Mouse (Mus musculus) CD8-positive naive resting alpha-beta T cell, adult 2 months (primary cell): ENCODE data around the gene Nrros.

Experiments
- DNase-seq, 2 experiments: peaks; one replicate each; pipeline ENCODE4 v3.0.0; 2022; ENCODE audit warnings: low read depth in 2 of 2, low spot score in 2 of 2

The Nrros gene

DNA sequence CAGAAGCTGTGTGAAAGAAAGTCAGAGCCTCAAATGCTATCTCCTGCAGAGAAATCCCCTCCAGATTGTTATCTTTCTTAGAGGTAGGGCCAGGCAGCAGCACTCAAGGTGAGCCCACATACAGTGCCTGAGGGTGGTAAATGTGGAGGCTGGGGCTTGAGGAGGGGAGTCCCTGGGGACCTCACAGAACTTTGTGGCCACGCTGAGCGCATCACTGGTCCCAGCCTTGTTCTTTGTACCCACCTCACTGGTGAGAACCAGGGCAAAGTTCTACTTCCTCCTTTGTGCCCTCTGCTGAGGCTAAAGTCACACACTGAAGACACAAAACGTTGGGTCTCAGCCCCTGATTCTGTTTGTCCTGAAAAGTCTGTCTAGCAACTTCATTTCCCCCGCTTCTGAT lies 2.0 kb downstream of the Nrros start:
- DNase-seq = peak; percentile 52 to 62

- DNase-seq = no peak
Observed at GRCm38 (mm10) chr16:32160742-32161323, 4.6 kb downstream of the Nrros start.

- no peak for DNase-seq
Observed at GRCm38 (mm10) chr16:32158966-32159365, 6.4 kb downstream of the Nrros start.

DNA sequence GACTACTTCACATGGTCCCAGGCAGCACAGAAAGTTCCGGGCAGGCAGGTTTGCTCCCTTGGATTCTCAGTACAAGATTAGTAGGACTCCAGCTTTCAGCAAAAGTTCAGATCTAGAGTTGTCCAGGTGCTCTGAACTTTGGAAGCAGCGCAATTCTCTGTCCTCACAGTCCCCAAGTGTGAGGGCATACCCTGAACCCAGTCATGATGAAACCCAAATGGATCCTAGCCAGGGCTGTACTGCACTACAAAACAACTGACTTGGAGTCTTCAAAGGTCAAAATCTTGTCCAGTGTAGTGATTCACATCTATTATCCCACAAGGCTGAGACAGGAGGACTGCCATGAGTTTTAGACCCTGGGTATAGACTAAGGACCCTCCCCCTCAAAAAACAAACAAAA lies 8.0 kb downstream of the Nrros start:
- DNase-seq = no peak

GRCm38 (mm10) chr16:32156719-32157118 lies 8.7 kb downstream of the Nrros start:
- no peak for DNase-seq

DNA sequence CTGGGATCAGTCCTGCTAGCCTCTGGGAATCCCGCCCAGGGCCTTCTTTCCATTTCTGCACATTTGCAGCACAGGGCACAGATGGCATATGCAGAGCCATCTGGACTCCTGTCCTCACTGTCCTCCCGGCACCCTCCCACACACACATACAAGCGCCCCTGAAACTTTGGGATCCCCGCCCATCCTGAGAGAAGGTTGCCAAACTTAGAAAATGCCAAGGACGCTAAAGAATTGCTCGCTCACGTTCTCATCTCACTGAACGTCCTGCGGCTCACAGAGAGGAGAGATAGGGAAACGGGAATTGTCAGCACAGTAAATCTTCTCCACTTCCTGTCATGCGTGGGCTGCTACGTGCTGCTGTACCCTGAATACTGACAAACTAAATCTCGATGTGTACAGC lies 11.0 kb downstream of the Nrros start:
- DNase-seq = no peak

DNA sequence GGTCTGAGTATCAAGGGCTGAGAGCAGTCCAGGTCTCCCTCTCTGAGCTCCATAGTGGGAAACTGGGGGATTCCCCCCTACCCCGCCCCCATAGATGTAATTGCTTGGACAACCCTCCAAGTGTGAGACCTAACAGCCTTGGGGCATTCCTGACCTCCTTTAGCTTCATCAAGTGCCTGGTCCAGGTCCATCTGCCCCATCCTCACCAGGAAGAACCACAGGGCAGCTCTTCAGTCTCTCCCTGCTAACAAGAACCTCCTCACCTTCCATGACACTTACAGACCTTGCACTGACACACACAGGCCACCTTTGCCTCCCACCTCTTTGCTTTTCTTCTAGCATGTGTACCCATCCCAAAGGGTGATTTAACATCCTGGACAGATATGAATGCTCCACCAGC lies 11.4 kb downstream of the Nrros start:
- DNase-seq = no peak

GRCm38 (mm10) chr16:32147589-32148207 lies 17.7 kb downstream of the Nrros start:
- DNase-seq = no peak

DNA sequence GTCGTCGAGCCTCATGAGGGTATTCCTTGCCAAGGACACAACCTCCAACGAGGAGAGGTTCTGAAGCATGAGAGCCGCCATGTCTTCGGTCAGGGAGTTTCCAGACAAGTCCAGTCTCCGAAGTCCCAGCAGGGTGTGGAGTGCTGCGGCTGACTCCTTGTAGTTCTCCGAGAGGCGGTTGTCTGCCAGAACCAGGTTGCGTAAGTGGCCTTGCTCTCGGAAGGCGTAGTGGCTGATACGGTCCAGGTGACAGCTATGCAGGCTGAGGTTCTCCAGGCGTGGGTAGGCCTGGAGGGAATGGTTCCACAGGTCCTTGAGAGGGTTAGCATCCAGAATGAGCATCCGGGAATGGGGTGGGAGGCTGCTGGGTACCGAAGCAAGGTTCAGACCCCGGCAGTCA lies 20.8 kb downstream of the Nrros start:
- no peak for DNase-seq

- no peak for DNase-seq
Observed at GRCm38 (mm10) chr16:32143766-32144165, 21.6 kb downstream of the Nrros start.

DNA sequence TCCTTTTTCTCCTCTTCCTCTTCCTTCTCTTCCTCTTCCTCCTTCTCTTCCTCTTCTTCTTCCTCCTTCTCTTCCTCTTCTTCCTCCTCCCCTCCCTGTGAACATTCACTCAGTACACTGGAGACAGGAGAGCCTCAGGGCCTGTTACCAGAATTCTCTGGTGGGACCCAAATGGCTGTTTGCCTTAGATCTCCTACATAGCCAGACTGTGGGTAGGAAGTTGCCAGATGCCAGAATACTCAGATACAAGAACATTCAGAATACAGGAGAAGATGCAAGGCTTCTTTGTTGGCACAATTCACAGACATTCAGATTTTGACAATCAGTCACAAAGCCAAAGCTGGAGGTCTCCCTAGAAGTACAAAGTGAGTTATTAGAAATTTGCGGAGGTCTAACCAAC lies 26.4 kb downstream of the Nrros start:
- DNase-seq = no peak

GRCm38 (mm10) chr16:32135842-32136357 lies 29.5 kb downstream of the Nrros start:
- DNase-seq = no peak

DNA sequence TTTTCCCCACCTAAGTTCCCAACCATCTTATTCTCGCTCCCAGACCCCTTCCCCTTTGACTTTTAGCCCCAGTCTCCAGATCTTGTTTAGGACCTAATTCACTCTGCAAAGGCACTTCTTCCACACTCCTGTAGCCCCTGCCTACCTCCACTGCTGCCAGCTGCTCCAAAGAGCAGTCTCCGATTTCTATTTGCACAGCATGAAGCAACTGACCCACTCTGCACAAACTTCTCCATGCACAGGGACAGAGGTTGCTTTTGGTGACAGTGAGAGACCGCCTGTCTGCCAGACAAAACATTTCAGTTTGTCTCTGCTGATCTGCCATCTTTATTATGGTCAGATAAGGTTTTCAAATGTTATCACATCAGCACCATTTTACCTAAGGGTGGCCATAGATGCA lies 32.2 kb downstream of the Nrros start:
- DNase-seq = no peak

- peak; percentile 62 to 72 for DNase-seq
Observed at GRCm38 (mm10) chr16:32130190-32130826, 35.1 kb downstream of the Nrros start.

- DNase-seq = no peak
Observed at GRCm38 (mm10) chr16:32129449-32130189, 35.8 kb downstream of the Nrros start.

DNA sequence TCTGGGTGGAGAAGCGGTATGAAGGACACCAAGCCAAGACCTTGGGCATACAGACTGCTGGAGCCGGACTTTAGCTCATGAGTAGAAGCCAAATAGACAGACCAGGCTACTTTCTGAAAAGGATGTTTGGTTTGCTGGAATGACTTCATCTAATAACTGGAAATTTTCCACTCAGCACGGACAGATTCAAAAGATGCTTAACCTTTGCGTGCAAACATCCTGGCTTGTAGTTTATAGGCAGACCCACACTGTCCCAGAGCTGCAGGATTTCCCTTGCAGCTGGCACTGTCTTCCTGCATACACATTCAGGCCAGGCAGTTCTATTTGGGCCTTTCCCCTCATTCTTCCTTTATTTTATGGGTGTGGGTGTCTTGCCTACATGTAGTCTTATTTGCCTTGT lies 38.3 kb downstream of the Nrros start:
- DNase-seq = no peak

DNA sequence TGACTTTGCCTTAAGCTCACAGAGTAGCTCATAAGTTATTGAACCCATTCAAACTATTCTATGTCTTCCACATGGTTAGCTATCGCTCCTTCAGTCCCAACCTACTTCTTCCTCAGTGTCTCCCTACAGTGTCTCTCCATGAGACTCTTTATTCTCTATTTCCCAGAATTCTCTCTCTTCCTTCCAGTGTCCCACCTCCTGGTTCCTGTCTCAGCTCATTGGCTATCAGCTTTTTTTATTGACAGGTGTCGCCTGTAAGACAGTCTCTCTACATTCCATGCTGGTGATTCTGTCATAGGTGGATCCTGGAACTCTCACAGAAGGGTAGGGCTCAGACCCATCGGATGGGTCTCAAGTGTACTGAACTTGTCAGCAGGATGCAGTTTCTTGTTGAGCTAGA lies 40.0 kb downstream of the Nrros start:
- DNase-seq = no peak

- DNase-seq = no peak
Observed at GRCm38 (mm10) chr16:32124444-32125335, 40.7 kb downstream of the Nrros start.

- no peak for DNase-seq
Observed at GRCm38 (mm10) chr16:32124020-32124419, 41.4 kb downstream of the Nrros start.

DNA sequence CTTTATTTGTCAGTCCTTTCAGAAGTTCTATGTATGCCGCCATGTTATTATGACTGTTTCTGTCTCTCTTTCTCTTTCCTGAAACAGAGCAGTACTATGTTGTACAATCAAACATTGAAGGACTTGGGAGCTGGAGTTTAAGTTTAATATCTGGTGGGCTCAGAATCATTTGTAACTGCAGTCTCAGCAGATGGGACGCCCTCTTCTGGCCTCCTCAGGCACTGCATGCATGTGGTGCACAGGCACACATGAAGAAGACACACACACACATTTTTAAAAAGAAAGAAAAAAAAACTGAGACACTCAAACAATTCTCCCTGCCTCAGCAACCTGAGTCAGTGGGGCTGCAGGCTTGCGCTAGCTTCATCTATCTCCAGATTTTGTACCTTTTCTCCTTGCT lies 44.9 kb downstream of the Nrros start:
- DNase-seq = no peak

- DNase-seq = no peak
Observed at GRCm38 (mm10) chr16:32116186-32116585, 49.2 kb downstream of the Nrros start.
